Mouse (Mus musculus) ovary, adult 10 weeks (tissue): ENCODE results near the gene Gm17190. TPM values are rescaled to one million over a fixed set of nuclear protein-coding genes. Genes with fewer than 3 reads are reported as not detected.

ENCODE experiments used
- polyA plus RNA-seq: library from polyadenylated mRNA; stranded (reverse); fragments of 350-450 nt; fragmentation: Illumina TruSeq; extraction: RNeasy Lipid Tissue Mini Kit (QIAGEN cat#74804); gene quantifications from one replicate; pipeline ENCODE4 v1.2.3, GENCODE M21; 2014

Gm17190 gene
- not detected for polyA plus RNA-seq

DNA sequence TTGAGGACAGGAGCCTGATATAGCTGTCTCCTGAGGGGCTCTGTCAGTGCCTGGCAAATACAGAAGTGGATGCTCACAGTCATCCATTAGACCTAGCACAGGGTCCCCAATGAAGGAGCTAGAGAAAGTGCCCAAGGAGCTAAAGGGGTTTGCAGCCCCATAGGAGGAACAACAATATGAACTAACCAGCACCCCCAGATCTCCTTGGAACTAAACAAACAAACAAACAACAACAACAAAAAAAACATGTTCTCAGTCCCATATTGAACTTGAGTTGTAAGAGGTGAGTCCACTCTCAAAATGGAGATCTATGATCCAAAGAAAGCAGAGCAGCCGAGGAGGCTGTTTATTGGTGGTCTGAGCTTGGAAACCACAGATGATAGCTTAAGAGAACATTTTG, at the start of gene Gm17190:
Gene Gm17190, plus strand, starts transcription at position 301 of the 400 bp plus-strand sequence.

GRCm38 (mm10) chr13:96081276-96081675, 578 bp upstream of the Gm17190 start, which contains the start of gene Gm20075:
Gene Gm20075 (minus strand): TSS chr13:96081376.

GRCm38 (mm10) chr13:96132401-96132816, 50.6 kb downstream of the Gm17190 start, which contains the start of gene Sv2c:
Gene Sv2c (minus strand): TSS chr13:96132577.

Other genes starting within 250 kb of the Gm17190 start
- gene Iqgap2, start 190.1 kb upstream of the Gm17190 start, polyA plus RNA-seq, result 43.6 TPM
- gene Gm20075, start 678 bp upstream of the Gm17190 start, polyA plus RNA-seq, result 29.0 TPM
- gene Sv2c, start 50.5 kb downstream of the Gm17190 start, polyA plus RNA-seq, result 0.63 TPM